ENCODE assay signal across 8 mouse cellular contexts in genomic region chr12:92013244-92013643, GRCm38 (mm10).
A peak's percentile ranks its signal among the peaks of the same experiment; 100 is the strongest.
DNase-seq lines count a peak whose midpoint lies in the region; ATAC-seq and TF ChIP-seq lines count a peak whose summit lies in the region.

No protein-coding gene starts in this region.

- DNase-seq in gastrocnemius, adult 2 months, result no peak
- no peak for DNase-seq in gastrocnemius, postnatal 14 days
- DNase-seq in B cell, adult 2 months, result peak; percentile 1 to 8
- peak; percentile 6 for DNase-seq in c-Kit-positive CD71-positive TER-119-positive erythroid progenitor cells, embryonic 14.5 days (ENCODE audit: low spot score)
- DNase-seq in forelimb bud, embryonic 11.5 days (ENCODE audit: low read depth, low spot score), result peak; percentile 66
- peak; percentile 41 to 59 for DNase-seq in left cerebral cortex, postnatal 10 days (ENCODE audit: extremely low spot score in 1 of 2, low spot score in 2 of 2)
- DNase-seq in retina, embryonic 14.5 days (ENCODE audit: low spot score), result peak; percentile 79

- H3K27ac ChIP-seq in gastrocnemius, adult 2 months, result no peak overlapping the region

- ATAC-seq in erythroid progenitor cell, adult 5-6 weeks (replicated peaks; ENCODE audit: low FRiP score, poor library complexity, severe bottlenecking), result no peak

- intact Hi-C loops in gastrocnemius, adult 2 months (cut with DNase I), result no loop called here
- intact Hi-C loops in gastrocnemius, postnatal 14 days (cut with DNase I; ENCODE audit: low total_unique reads), result no loop called here
- intact Hi-C loops in left cerebral cortex, postnatal 10 days (cut with DNase I), result no loop called here

- TF ChIP-seq CTCF in gastrocnemius, adult 2 months (IDR thresholded peaks at IDR 0.05), result peak; percentile 61

- H3K4me3 ChIP-seq in gastrocnemius, adult 2 months, result no peak overlapping the region

Comparison
In these comparisons a context has a peak if more than half of its experiments do, and no peak if none do; other contexts are left out.
1. DNase-seq: peak in B cell, adult 2 months (2 of 2), c-Kit-positive CD71-positive TER-119-positive erythroid progenitor cells, embryonic 14.5 days (single experiment), forelimb bud, embryonic 11.5 days (single experiment), left cerebral cortex, postnatal 10 days (2 of 2) and retina, embryonic 14.5 days (single experiment); none in gastrocnemius, adult 2 months (single experiment) and gastrocnemius, postnatal 14 days (single experiment).